Mouse (Mus musculus): Measurements from ENCODE around the gene Hsd11b2. TPM values are rescaled to one million over a fixed set of nuclear protein-coding genes. Genes with fewer than 3 reads are reported as not detected.
A peak's percentile ranks its signal among the peaks of the same experiment; 100 is the strongest.

Hsd11b2 gene
- total RNA-seq, 2 experiments from 2014 or later, result 0.51 to 0.61 TPM

DNA sequence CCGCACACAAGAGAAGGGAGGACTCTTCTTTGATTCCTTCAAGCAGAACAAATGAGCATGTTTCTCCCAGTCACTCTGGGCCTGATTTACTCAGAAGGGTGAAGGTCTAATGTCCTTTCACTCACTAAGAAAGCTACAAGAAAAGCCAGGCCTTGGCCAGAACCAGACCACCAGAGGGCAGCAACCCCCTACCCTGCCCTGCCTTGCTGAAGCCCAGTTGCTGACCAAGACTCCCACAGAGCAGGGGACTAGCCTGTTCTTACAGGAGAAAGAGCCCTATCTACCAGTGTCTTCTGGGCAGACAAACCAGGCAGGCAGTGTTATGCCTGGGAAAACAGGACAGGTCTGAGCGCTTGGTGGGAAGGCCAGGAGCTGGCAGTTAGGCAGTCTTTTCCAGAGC lies 34.2 kb upstream of the Hsd11b2 start:
- peak; percentile 72 for DNase-seq

DNA sequence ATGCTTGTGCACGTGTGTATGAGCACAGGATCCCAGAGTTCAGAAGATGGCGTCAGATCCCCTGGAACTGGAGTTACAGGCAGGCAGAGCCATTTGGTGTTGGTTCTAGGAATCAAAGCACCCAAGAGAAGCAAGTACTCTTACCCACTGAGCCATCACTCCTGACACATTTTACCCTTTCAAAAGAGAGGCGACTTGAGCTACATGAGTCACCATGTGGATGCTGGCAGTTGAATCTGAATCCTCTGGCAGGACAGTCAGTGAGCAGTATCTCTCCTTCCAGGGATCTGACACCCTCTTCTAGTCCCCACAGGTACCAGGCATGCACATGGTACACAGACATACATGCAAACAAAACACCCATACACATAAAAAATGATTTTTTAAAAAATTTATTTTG lies 30.5 kb upstream of the Hsd11b2 start:
- no peak for DNase-seq

DNA sequence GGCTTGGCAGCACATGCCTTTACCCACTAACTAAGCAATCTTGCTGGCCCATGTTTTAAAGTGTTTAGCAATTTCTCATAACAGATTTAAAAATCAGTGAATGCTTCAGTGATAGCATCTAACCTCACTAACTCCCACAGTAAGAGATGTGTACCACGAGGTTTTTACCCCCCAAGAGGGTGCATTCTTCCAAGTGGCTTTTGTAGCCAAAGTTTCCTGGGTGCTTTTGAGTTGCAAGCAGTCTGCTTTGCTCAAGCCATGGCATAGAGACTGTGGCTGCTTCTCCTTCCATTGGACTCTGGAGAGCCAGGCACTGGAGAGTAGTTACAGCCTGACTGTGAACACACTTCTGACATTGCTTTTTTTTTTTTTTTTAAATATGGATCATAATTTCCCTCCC lies 29.3 kb upstream of the Hsd11b2 start:
- DNase-seq, result no peak

DNA sequence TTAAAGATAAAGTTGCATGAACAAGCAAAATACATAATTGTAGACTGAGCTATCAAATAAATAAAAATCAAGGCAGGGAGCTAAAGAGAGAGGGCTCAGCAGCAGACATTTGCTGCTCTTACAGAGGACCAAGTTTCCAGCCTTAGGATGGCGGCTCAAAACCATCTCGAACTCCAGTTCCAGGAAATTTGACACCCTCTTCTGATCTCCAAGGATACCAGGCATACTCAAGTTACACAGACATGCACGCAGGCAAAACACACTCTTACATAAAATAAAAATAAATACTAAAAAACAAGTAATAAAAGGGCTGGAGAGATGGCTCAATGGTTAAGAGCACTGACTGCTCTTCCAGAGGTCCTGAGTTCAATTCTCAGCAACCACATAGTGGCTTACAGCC lies 25.1 kb upstream of the Hsd11b2 start:
- DNase-seq, result no peak

DNA sequence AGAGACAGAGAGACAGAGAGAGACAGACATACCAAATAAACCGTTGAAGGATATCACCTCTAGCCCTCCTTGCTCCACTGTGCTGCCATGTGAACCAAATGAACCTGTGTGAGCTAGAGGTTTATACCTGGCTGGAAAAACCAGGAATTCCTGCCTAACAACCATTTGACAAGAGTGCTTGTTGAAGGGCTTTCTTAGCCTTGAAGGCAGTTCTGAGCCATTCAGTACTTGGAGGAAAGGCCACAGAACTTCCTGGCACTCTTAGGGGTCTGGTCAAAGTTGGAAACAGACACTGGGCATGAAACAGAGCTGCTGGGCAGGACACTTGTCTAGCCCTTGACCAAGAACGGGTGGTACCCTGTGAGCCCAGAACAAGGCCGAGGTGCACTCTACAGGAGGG lies 24.0 kb upstream of the Hsd11b2 start:
- no peak for DNase-seq

DNA sequence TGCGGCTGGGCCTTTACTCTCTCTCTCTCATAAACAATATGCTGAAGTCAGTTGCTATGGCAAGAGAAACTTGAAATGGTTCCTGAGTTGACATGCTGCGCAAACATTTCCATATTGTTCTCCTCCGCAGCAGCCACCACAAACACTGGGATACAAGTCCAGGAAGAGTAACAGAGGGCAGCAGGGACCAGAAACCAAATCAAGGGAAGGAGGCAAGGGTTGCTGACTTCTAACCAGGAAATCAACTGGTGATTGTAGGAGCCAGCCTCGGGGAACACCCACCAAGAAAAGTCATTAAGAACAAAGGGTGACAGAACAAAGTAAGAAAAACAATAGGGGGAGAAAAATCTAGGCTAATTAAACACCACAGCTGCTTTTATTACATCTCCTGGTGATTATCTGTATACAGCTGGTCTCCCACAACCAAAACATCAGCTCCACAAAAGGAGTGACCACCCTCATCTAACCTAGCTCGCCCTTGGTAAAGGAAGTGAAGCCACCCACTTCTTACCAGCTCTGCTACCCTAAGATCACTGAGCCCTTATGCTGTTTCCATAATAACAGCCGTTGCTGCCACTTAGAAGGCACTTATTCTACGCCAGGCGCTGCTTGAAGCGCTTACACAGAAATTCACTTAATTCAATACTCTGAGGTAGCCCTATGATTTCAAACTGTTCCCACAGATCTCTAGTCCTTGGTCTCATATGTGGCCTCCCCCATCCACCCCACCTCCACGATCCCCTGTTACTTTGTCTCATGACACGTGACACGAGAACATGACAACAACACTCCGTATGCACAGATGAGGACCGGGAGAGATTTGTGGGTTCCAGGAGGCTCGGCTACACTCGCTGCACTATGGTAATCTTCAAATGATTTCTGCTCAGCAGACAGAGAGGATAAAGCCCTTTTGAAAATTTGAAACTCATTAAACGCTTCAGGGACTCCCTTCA lies 22.9 kb upstream of the Hsd11b2 start:
- no peak for DNase-seq

DNA sequence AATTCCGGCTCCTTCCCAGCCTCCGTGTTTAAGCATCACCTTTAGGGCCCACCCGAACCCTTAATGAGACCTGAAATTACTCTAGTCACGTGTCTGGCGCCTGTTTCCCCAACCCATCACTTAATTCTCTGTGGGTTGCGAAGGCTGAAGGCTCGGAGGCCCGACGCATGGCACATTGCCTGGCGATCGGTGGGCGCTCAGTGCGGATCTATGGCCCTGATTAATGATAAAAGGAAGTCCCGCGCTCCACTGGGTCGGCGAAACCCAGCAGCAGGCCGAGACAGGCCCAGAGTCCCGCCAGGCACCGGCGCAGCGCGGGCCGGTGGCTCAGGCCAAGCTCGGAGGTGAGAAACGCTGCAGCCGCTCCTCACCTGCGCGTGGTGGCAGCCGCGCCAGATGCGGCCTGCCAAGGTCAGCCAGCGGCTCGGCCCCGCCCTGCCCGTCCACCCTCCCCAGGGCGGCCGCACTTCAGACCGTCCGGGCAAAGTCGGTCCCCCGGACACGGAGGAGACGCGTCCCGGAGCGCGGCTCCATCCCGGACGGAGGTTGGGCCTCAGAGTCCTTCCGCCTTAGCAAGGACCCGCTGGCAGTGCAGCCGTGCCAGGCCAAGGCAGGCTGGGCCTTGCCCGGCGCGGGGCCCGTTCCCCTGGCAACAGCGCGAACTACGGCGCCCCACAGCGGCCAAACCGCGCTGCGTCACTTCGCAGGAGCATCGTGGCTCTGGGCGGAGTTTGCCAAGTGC lies 21.9 kb upstream of the Hsd11b2 start, which contains the start of gene Zdhhc1:
Zdhhc1 (minus strand) TSS at position 464 of the 742 bp plus-strand sequence.
- peak; percentile 90 for DNase-seq

DNA sequence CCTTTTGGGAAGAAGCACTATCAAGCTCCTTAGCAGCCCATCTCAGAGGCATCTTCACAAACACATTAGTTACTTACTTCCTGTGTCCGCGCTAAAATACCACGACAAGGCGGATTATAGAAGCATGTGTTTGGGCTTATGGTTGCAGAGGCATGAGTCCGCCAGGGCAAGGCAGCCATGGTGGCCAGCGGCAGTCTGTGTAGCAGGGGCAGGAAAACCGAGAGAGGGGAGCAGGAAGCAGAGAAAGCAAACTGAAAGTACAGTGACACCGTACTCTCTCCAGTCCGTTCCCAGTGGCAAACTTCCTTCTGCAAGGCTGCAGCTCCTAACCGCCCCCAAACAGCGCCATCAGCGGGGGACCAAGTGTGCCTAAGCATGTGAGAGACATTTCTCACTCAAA lies 18.8 kb upstream of the Hsd11b2 start:
- DNase-seq, result no peak

DNA sequence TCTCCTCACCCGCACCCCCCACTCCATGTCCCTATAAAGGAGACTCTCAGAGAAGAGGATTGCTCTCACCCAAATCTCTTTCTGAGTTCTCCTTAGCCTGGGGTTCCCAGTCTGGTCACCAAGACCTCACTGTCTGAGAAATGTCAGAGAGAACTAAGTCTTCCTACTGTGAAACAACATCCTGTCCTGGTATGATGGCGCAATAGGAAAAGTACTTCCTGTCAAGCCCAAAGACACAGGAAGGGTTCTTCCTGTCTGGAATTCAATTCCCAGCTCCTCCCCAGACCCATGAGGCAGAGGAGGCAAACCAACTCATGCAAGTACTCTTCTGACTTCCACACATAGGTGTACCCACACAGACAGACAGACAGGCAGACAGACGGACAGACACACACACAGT lies 13.9 kb upstream of the Hsd11b2 start:
- DNase-seq, result no peak

DNA sequence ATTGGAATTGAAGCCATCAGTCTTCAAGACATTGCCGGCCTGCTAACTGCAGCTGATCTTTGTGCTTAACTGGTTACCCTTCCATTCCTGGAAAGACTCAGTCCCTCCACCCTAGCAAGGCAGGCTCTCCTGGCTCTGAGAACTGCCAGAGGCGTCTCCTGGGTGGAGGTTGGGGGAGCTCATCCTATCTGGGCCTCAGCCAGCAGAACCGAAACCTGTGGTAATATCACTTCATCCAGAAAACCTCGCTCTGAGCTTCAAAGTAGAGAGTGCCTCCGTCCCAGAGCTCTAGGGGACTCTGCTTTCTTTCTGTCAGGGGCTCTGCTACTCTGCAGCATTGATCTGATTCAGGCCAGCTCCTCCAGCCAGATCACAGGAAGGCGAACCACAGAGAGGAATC lies 11.6 kb upstream of the Hsd11b2 start:
- no peak for DNase-seq

DNA sequence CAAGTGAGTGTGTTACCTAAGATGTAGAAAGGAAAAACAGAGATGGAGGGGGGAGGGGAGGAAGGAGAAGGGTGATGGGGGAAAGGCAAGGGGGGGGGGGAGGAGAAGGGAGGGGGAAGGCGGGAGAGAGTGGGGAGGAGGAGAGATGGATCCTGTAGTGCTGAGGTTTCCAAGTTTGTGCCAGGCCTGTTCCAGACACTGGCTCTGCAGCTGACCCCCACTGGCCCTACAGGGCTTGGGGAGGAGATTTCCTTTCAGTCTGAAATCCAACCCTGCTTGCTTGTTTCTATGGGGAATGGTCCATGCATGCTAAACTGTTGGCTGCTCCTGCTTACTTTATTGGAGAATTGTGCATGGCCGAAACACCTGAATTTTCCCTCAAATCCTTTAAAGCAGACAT lies 9.8 kb upstream of the Hsd11b2 start:
- no peak for DNase-seq

DNA sequence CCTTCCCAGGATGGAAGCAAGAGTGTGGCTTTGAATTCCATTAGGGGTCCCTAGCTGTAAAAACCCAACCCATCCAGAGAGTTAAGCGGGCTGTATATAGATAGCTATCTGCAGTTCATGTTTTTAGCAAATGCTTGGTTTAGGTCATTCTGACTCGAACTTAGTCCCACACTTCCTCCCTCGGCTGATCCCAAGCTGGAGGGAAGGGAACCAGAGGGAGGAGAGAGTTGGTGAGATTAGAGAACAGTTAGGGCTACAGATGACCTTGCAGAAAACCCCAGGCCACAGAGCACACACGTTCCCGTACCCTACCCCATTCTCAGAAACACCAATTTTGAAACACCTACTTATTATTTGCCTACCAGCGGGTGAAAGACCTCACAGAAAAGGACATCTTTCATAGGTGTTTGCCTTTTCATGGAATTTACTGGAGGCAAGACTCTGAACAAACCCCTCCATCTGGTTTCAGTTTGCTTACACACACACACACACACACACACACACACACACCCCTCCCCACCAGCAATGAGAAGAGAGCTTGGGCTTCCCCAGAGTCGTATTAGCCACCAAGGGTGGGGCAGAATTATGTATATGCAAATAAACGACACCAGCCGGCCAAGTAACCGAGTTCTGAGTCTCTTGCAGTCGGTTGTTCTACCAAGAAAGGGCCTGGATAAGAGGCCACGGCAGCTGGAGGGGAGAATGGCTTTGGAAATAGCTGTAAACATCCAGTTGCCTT lies 8.4 kb upstream of the Hsd11b2 start:
- no peak for DNase-seq

DNA sequence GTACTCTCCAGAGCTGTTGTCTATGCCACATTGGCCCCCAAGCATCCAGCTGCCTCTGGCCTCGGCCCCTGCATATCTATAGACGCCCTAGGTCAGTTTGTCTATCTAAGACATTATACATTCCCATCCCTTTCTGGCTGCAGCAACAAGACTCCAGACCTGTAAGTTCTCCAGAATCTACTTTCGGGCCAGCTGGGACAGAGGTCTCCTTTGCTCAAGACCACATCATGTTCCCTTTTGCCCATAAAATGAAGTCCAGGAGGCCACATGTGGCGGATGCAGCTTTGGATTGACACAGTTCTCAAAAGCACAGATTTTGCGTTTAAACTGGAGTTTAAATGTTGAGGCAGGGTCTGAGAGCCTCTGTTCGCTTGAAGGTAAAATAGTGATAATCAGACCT lies 4.4 kb upstream of the Hsd11b2 start:
- DNase-seq, result no peak

DNA sequence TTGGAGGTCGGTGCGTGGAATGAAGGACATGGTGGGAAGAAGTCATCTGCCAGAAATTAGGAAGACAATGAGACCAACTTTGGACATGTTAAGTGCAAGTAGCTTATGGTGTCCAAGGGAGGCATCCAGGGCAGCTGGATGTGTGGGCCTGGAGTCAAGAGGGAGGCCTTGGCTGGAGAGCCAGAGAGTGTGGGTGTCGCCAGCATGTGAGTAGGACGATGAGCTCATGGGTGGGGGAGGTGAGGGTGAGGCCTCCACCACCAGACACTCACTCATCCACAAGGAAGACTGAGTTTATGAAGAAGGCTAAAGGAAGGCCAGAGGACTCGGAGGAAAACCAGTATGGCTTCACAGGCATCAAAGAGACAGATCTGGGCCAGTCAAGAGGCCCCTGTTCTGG lies 3.9 kb upstream of the Hsd11b2 start:
- peak; percentile 80 for DNase-seq

DNA sequence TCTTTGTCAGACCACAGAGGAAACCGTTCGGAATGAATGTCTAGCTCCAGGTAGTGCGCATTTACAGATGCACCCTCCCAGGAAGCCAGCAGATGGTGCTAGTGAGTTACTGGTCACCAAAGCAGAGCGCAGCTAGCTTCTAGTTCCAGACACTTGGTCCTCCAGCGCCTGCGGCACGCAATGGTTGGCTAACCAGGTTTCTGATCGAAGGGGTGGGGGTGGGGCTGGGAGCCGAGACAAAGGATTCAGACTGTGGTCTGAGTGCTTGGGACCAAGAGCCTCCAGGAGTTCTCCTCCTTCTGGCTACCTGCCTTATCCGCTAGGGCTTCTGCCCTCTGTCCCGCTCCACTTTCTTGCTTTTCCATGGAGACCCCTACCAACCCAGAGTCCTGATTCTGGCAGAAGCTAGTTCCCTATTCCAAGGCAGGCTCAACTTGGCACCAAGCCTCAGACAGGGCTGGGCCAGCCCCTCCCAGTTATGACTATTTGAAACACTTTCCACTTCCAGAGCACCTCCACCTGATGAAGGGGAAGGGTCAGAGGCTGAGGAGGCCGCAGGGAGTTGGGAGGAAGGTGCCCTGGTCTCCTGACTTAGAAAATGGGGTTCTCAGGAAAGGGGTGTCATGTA lies 2.4 kb upstream of the Hsd11b2 start:
- peak; percentile 64 for DNase-seq

DNA sequence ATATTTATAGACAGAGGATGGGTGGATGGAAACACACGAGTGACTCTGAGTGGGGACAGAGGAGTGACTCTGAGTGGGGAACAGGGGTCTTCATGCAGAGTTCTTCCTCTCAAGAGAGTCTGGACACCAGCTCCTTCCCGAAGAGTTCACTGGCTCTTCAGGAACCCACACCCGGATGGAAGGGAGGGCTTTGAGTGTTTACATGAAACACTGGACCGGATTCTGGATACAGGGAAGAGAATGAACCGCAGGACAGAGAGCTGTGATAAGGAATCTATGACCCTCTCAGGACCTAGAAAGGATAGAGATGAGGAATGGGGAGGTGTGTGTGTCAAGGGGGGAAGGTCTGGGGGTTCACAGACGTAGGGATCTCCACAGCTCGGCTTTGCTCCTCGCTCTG lies 1.2 kb upstream of the Hsd11b2 start:
- DNase-seq, result no peak

DNA sequence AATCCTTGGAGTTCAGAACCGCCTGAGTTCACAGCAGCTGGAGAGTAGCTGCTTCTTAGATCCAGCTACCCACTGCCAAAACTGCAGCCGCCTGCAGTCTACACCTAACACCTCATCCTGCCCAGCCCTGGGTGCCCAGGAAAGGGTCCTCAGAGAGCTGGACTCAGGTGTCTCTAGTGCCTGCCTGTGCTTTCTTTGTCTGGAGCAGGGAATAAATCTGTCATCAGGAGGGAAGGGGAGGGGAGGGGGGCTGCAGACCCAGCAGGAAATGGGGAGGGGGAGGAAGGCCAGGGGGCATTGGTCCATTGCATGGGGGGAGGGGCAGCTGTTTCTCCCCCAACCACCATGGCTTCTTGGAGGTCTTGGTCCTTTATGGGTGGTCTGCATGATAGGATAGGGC lies 1.0 kb downstream of the Hsd11b2 start:
- no peak for DNase-seq

DNA sequence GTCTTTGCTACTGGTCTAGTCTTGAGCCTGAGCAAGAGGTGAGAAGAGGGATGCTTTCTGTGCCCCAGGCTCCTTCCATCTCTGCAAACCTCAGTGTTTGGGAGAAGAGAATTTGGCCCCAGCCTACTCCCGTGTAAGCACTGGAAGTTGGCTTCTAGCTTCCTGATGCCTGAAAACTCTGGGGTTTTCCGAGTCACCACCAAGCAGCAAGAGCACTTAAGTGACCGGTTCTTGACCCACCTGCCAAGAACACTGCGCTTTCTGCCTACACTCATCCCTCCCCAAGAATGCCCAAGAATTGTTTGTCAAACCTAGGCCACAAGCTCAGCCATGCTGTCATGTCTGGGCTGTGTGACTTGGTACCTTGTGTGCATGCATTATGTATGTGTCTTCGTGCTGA lies 2.0 kb downstream of the Hsd11b2 start:
- no peak for DNase-seq

DNA sequence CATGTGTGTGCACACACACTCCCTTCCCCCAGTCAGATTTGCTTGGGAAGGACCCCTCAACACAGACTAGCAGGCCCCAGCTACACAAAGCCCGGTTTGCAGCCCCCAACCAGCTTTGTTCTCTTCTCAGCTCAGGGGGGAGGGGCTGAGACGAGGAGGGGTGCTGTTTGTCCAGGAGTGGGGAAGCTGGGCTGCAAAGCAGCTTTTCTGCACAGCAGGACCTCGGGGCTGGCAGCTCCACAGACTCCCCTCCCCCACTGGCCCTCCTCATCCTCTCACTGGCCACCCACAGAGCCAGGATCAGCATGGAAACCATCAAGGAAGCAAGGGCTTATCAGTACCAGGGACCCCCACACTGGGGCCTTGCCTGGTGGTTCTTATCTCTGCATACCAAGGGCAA lies 2.5 kb downstream of the Hsd11b2 start:
- no peak for DNase-seq

DNA sequence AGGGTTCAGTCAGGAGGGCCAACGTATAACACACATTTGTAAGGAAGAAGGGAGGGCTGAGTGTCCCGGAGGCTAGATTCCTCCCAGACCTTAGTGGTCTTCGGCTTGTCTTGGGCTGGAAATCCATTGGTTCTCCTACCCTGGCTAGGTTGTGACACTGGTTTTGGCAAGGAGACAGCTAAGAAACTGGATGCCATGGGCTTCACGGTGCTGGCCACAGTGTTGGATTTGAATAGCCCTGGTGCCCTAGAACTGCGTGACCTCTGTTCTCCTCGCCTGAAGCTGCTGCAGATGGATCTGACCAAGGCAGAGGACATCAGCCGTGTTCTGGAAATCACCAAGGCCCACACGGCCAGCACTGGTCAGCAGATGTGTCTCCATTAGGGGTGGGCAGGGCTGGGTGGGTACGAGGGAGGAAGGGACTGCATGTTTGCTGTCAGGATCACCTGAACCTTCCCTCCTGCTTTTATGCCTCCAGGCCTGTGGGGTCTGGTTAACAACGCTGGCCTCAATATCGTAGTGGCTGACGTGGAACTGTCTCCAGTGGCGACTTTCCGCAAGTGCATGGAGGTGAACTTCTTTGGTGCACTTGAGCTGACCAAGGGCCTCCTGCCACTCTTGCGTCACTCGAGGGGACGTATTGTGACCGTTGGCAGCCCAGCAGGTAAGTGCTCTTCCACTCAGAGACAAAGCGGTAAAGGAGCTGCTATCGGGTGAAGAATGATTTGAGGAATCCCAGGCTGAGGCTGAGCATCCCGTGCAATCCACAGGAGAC lies 3.6 kb downstream of the Hsd11b2 start:
- no peak for DNase-seq

DNA sequence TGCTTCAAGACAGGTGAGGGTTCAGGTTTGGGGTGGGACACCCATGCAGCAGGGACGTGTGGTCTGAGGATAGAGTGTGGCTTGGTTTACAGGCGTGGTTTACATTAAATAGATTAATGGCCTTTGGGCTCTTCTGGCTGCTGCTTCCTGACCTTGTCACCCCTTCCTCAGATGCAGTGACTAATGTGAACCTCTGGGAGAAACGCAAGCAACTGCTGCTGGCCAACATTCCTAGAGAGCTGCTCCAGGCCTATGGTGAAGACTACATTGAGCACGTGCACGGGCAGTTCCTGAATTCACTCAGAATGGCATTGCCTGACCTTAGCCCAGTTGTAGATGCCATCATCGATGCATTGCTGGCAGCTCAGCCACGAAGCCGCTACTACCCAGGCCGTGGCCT lies 4.3 kb downstream of the Hsd11b2 start:
- DNase-seq, result no peak

Data from gastrocnemius, postnatal 25 days (tissue).